Mouse (Mus musculus) liver, postnatal 0 days (tissue): ENCODE measurements at regions not wholly inside any gene's neighbourhood (a gene's known extent, or its start where the extent isn't known, plus 50 kb on each side); places are given as distances from the start of the nearest gene placed in this dataset.

Source experiments
- CTCF ChIP-seq: sonication (generic); IDR thresholded peaks from 2 replicates; pipeline ENCODE4 v1.5.1; 2016; ENCODE audit warnings: antibody characterized with exemption, low read depth
- EP300 ChIP-seq: IDR thresholded peaks from 2 replicates; pipeline ENCODE4 v1.6.1; 2016; ENCODE audit warnings: antibody characterized with exemption, low read depth, mild to moderate bottlenecking

DNA sequence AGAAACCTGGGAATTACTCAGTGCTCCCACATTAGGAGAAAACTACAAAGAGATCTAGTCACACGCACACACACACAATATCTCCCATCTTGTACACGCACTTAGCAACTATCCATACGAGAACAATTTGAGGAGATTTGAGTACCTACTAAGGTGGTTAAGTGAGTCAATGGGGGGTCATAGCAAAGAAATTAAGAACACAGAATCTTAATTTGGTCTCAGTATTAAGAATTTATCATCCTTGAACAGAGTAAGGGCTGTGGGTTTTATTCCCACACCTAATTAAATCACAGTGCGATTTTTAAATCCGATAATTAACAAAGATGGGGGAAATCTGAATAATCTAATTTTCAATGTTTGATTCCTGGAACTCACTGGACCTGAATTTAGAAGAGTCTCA, 216.5 kb upstream of the Rgma start:
- TF ChIP-seq CTCF (no peak), EP300 (no peak)
